Mouse (Mus musculus) cerebellum, postnatal 14 days (tissue): ENCODE measurements at regions not wholly inside any gene's neighbourhood (a gene's known extent, or its start where the extent isn't known, plus 50 kb on each side); places are given as distances from the start of the nearest gene placed in this dataset.

Experiments used
- DNase-seq, 2 experiments: peaks; one replicate each; pipeline ENCODE4 v3.0.0; 2021; ENCODE audit warnings: mixed read lengths in 2 of 2

GRCm38 (mm10) chr8:27837903-27838302 is 390.4 kb downstream of the Poteg start:
- DNase-seq, result no peak

DNA sequence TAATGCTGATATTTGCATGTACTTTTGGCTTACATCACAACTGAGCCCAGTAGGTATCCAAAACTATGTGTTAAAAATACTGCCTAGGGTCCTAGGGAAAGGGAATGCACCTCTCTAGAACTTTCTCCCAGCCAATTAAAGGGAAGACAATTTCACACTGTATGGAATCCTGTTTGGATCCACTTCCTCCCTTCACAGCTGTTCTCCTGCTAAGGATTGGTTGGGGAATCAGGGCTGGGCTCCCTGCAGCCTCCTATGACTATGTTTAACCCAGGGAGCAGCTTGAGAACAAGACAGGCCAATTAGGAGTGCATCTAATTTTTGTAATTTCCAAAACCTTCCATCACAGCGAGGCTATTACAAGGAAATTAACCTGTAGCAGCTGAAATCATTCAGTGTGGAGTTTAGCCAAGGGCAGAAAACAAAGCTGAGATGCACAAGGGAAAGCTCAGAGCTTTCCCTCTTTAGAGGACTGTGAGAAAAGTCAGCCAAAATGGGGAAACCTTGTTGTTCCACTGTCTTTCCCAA is 419.1 kb downstream of the Poteg start:
- DNase-seq, result no peak

DNA sequence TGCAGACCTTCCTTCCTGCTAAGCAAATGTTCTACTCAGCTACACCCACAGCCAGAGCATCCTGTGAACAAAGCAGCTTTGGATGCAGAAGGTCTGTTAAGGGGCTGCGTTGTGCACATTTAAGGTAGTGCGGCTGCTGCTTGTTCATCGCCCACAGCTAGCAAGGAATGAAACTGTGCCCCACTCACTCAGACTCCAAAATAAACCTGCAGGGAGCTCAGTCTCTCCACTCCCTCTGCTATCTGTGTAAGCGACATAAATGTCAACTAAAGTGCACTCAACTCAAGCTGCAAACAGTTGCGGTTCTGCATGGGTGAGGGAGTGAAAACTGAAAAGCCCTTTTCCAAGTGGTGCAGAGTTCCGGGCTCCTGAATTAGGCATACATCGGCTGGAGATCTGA is 421.1 kb downstream of the Poteg start:
- DNase-seq, result no peak

GRCm38 (mm10) chr8:27877691-27878264 is 430.3 kb downstream of the Poteg start:
- no peak for DNase-seq

- DNase-seq, result no peak
These were observed 441.8 kb downstream of the Poteg start for GRCm38 (mm10) chr8:27889292-27889691.

DNA sequence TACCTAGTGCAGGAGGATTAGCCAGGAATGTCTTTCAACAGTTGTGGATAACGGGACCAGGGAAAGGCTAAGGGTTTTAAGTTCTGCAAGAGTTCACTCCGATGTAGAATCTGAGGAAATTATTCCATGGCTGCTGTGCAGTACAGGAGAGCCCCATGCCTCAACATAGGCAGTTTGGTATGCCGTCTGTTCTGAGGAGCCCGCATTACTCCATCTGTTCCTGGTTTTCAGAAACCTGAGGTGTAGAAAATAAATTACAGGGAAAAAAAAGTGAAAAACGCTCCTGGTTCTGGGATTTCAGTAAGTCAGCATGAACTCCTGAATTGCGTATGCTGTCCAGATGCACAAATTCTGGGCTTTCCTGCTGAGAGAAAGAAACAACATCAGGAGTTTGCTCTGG is 446.9 kb downstream of the Poteg start:
- DNase-seq, result no peak

- no peak for DNase-seq
These were observed 452.6 kb downstream of the Poteg start for GRCm38 (mm10) chr8:27900115-27900514.

DNA sequence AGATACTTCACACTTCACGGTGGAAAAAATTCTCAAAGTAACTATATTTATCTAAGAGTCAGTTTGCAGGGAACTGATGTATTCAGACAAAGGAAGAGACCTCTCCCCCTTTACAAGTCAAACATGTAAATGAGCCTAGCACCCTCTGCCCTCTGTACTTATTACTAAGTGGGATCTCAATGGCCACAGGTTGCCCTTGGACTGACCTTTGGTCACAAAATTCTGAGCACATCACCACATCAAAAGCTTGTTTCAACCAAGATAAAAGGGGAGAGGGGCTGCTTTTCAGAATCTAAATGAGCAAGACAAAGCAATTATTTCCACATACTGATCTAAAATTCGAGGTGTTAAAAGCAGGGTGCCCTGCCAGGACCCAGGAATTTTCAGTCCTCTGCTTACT is 456.3 kb downstream of the Poteg start:
- no peak for DNase-seq

- no peak for DNase-seq
These were observed 462.0 kb downstream of the Poteg start for GRCm38 (mm10) chr8:27909347-27909945.

- DNase-seq, result peak; percentile 10 to 31
These were observed 491.4 kb downstream of the Poteg start for GRCm38 (mm10) chr8:27938559-27939492.

- no peak for DNase-seq
These were observed 507.5 kb downstream of the Poteg start for GRCm38 (mm10) chr8:27955000-27955399.

DNA sequence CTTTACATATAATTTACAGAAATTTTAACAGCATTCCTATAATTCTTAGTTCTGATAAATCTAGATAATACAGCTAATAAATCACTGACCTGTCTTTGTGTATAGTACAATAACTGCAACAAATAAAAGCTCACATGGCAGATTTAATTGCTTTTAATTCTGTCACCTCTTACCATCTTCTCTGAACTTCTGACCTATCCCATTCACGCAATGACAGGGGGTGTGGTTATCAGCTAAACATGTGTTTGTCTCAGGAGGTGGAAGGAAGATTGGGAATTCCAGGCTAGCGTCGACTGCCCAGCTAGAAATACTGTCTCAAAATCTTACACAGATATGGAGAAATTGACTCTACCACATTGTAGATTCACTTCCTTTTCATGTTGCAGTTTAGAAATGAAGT is 533.5 kb downstream of the Poteg start:
- DNase-seq, result no peak

GRCm38 (mm10) chr8:27981769-27982168 is 534.3 kb downstream of the Poteg start:
- DNase-seq, result no peak

DNA sequence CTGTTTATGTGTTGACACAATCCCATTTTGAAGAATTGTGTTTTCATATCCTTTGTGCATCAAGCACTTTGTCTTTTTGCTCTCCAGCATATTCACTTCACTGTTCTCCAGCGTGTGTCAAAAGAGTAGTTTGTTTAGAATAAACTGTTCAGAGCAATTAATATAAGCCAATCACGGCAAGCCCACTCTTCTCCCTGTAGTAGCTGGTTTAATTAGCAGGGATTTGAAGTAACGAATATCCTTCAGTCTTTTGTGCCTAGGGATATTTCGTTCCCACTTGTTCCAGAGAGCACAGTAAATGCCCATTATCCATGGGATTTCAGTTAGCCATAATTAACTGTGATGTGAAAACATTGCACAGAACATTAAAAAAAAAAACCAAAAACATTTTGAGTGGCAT is 565.4 kb downstream of the Poteg start:
- no peak for DNase-seq
